Mouse (Mus musculus): ENCODE data around the gene Car15. TPM values are rescaled to one million over a fixed set of nuclear protein-coding genes. Genes with fewer than 3 reads are reported as not detected.

Gene Car15
- total RNA-seq, 2 experiments from 2014 or later: 11.7 to 14.4 TPM

GRCm38 (mm10) chr16:17834543-17834942 is 3.6 kb downstream of the Car15 start:
- no peak for DNase-seq (ENCODE audit: low spot score in 2 of 2)
- intact Hi-C loops (cut with DNase I): no loop called here

- intact Hi-C loops (cut with DNase I): no loop called here
- peak; percentile 71 to 77 for DNase-seq (ENCODE audit: low spot score in 2 of 2)
These were observed 4.3 kb downstream of the Car15 start for GRCm38 (mm10) chr16:17833681-17834399.

- intact Hi-C loops (cut with DNase I): no loop called here
- DNase-seq (ENCODE audit: low spot score in 2 of 2): peak; percentile 63 to 75
These were observed 4.9 kb downstream of the Car15 start for GRCm38 (mm10) chr16:17833321-17833680.

GRCm38 (mm10) chr16:17832821-17833220 is 5.3 kb downstream of the Car15 start, which contains the start of gene B830017H08Rik:
Gene B830017H08Rik, plus strand, starts transcription at chr16:17833121.
- intact Hi-C loops (cut with DNase I): no loop called here

GRCm38 (mm10) chr16:17831781-17832180 is 6.4 kb downstream of the Car15 start:
- DNase-seq (ENCODE audit: low spot score in 2 of 2): no peak
- intact Hi-C loops (cut with DNase I): no loop called here

More at GRCm38 (mm10) chr16:17832821-17833220, 5.3 kb downstream of the Car15 start, which contains the start of gene B830017H08Rik:
- no peak for DNase-seq (ENCODE audit: low spot score in 2 of 2)

GRCm38 (mm10) chr16:17830385-17831178 is 7.6 kb downstream of the Car15 start:
- no peak for DNase-seq (ENCODE audit: low spot score in 2 of 2)
- intact Hi-C loops (cut with DNase I): no loop called here

GRCm38 (mm10) chr16:17828867-17829266 is 9.3 kb downstream of the Car15 start:
- intact Hi-C loops (cut with DNase I): no loop called here
- no peak for DNase-seq (ENCODE audit: low spot score in 2 of 2)

- intact Hi-C loops (cut with DNase I): no loop called here
- no peak for DNase-seq (ENCODE audit: low spot score in 2 of 2)
These were observed 9.9 kb downstream of the Car15 start for GRCm38 (mm10) chr16:17828229-17828628.

- intact Hi-C loops (cut with DNase I): no loop called here
- DNase-seq (ENCODE audit: low spot score in 2 of 2): no peak
These were observed 11.7 kb downstream of the Car15 start for GRCm38 (mm10) chr16:17826500-17826899.

GRCm38 (mm10) chr16:17816528-17816927 is 21.6 kb downstream of the Car15 start:
- DNase-seq (ENCODE audit: low spot score in 2 of 2): no peak
- intact Hi-C loops (cut with DNase I): no loop called here

- DNase-seq (ENCODE audit: low spot score in 2 of 2): peak in 1 of 2 experiments; percentile 74
- intact Hi-C loops (cut with DNase I): no loop called here
These were observed 22.5 kb downstream of the Car15 start for GRCm38 (mm10) chr16:17815411-17816402.

GRCm38 (mm10) chr16:17813173-17813572 is 25.0 kb downstream of the Car15 start:
- intact Hi-C loops (cut with DNase I): loop anchor here (5.0 kb wide), 2 partner anchors 41 to 71 kb away; no protein-coding TSS in a partner anchor
- DNase-seq (ENCODE audit: low spot score in 2 of 2): no peak

GRCm38 (mm10) chr16:17812120-17812519 is 26.0 kb downstream of the Car15 start:
- intact Hi-C loops (cut with DNase I): loop anchor here (5.0 kb wide), 2 partner anchors 40 to 70 kb away; no protein-coding TSS in a partner anchor
- no peak for DNase-seq (ENCODE audit: low spot score in 2 of 2)

- intact Hi-C loops (cut with DNase I): loop anchor here (5.0 kb wide), 2 partner anchors 37 to 67 kb away; no protein-coding TSS in a partner anchor
- no peak for DNase-seq (ENCODE audit: low spot score in 2 of 2)
These were observed 28.5 kb downstream of the Car15 start for GRCm38 (mm10) chr16:17809711-17810110.

- intact Hi-C loops (cut with DNase I): no loop called here
- DNase-seq (ENCODE audit: low spot score in 2 of 2): no peak
These were observed 29.0 kb downstream of the Car15 start for GRCm38 (mm10) chr16:17809125-17809524.

- DNase-seq (ENCODE audit: low spot score in 2 of 2): peak; percentile 85 to 89
- intact Hi-C loops (cut with DNase I): no loop called here
These were observed 30.8 kb downstream of the Car15 start for GRCm38 (mm10) chr16:17807192-17808009.

GRCm38 (mm10) chr16:17806581-17807191 is 31.5 kb downstream of the Car15 start:
- intact Hi-C loops (cut with DNase I): no loop called here
- DNase-seq (ENCODE audit: low spot score in 2 of 2): peak in 1 of 2 experiments; percentile 57

GRCm38 (mm10) chr16:17804982-17805381 is 33.2 kb downstream of the Car15 start:
- DNase-seq (ENCODE audit: low spot score in 2 of 2): no peak
- intact Hi-C loops (cut with DNase I): no loop called here
